Mouse (Mus musculus): ENCODE data around the gene Galp.
"Not testable (repeated sequence)": the region's sequence is repeated elsewhere in the genome, so short reads cannot be mapped to it uniquely, and the experiment has no call there.

The Galp gene

DNA sequence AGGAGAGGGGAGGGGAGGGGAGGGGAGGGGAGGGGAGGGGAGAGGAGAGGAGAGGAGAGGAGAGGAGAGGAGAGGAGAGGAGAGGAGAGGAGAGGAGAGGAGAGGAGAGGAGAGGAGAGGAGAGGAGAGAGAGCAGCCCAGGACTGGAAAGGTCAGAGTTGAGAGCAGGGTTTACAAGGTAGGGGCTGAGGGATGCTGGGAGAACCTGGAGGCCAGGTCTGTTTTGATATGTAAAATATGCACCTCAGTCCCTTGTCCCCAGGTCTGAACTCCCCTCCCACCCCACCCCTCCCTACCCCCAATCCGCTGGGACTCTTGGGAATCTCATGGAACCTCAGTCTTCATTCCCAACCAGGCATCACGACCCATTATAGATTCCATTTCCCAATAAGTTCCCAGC is 63.1 kb downstream of the Galp start:
- DNase-seq: not testable (repeated sequence)

GRCm38 (mm10) chr7:6262120-6262519 is 65.2 kb downstream of the Galp start:
- DNase-seq: no peak

DNA sequence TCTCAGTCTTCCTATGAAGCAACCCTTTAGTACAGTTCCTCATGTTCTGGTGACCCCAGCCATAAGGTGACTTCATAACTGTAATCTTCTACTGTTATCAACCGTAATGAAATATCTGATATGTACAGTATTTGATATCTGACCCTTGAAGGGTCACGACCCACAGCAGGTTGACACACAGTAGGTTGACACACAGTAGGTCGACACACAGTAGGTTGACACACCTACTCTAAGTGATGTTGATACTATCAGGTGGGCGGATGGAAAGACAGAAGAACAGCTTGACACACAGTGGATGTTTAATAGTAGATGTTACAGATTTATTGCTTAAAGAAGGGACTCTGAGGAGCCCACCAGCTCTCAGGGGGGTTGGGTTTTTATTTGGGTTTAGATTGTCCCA is 66.1 kb downstream of the Galp start:
- no peak for DNase-seq

DNA sequence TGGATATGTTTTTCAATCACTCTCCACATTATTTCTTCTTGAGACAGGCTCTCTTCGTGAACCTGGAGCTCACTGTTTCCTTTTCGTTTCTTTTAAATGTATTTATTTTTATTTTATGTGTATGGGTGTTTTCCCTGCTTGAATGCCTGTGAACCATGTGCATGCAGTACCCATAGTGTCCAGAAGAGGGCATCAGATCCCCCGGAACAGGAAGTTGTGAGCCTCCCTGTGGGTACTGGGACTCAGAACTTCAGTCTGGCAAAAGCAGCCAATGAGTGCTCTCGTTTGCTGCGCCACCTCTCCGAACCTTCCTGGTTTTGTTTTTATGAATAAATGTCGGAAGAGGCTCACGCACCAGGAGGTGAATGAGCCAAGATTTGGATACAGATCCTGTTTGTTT is 68.8 kb downstream of the Galp start:
- no peak for DNase-seq
